Mouse (Mus musculus): ENCODE data around the gene Nif3l1. TPM values are rescaled to one million over a fixed set of nuclear protein-coding genes. Genes with fewer than 3 reads are reported as not detected.

Nif3l1 gene
- 21.9 TPM for polyA plus RNA-seq (2014; fragmentation: Illumina TruSeq; extraction: RNeasy Lipid Tissue Mini Kit (QIAGEN cat#74804); ENCODE audit: low replicate concordance)

GRCm38 (mm10) chr1:58445143-58445722 is at the start of gene Nif3l1, which contains the start of gene Ppil3:
Gene Nif3l1 (plus strand): TSS chr1:58445151.
Gene Ppil3 (minus strand): TSS chr1:58445486.

GRCm38 (mm10) chr1:58423371-58424248 is 21.3 kb upstream of the Nif3l1 start, which contains the start of gene Clk1:
Gene Clk1 (minus strand): TSS chr1:58424066.

GRCm38 (mm10) chr1:58504577-58505254 is 59.8 kb downstream of the Nif3l1 start, which contains the start of gene Orc2:
Gene Orc2 (minus strand): TSS chr1:58505109.

Other genes with a start within 250 kb of the Nif3l1 start
- gene Aox4, start 234.8 kb upstream of the Nif3l1 start, polyA plus RNA-seq (2014; fragmentation: Illumina TruSeq; extraction: RNeasy Lipid Tissue Mini Kit (QIAGEN cat#74804); ENCODE audit: low replicate concordance) = not detected
- gene Aox2, start 166.8 kb upstream of the Nif3l1 start, polyA plus RNA-seq (2014; fragmentation: Illumina TruSeq; extraction: RNeasy Lipid Tissue Mini Kit (QIAGEN cat#74804); ENCODE audit: low replicate concordance) = 0.07 TPM
- gene Bzw1, start 52.3 kb upstream of the Nif3l1 start, polyA plus RNA-seq (2014; fragmentation: Illumina TruSeq; extraction: RNeasy Lipid Tissue Mini Kit (QIAGEN cat#74804); ENCODE audit: low replicate concordance) = 401 TPM
- gene Clk1, start 21.1 kb upstream of the Nif3l1 start, polyA plus RNA-seq (2014; fragmentation: Illumina TruSeq; extraction: RNeasy Lipid Tissue Mini Kit (QIAGEN cat#74804); ENCODE audit: low replicate concordance) = 711 TPM
- 73.4 TPM for gene Ppil3, start 335 bp downstream of the Nif3l1 start, polyA plus RNA-seq (2014; fragmentation: Illumina TruSeq; extraction: RNeasy Lipid Tissue Mini Kit (QIAGEN cat#74804); ENCODE audit: low replicate concordance)
- 33.7 TPM for gene Orc2, start 60.0 kb downstream of the Nif3l1 start, polyA plus RNA-seq (2014; fragmentation: Illumina TruSeq; extraction: RNeasy Lipid Tissue Mini Kit (QIAGEN cat#74804); ENCODE audit: low replicate concordance)
- gene Fam126b, start 141.2 kb downstream of the Nif3l1 start, polyA plus RNA-seq (2014; fragmentation: Illumina TruSeq; extraction: RNeasy Lipid Tissue Mini Kit (QIAGEN cat#74804); ENCODE audit: low replicate concordance) = 52.1 TPM
- gene Ndufb3, start 141.2 kb downstream of the Nif3l1 start, polyA plus RNA-seq (2014; fragmentation: Illumina TruSeq; extraction: RNeasy Lipid Tissue Mini Kit (QIAGEN cat#74804); ENCODE audit: low replicate concordance) = 79.7 TPM

Measured in small intestine, adult 10 weeks (tissue).